Mouse (Mus musculus): ENCODE data around the gene Gpr84. TPM values are rescaled to one million over a fixed set of nuclear protein-coding genes. Genes with fewer than 3 reads are reported as not detected.

Gpr84 gene
- polyA plus RNA-seq, 1 experiment = 0.13 TPM

- peak; percentile 28 for DNase-seq
- 43% methylated on average over 5 of the region's 5 CpGs for WGBS
- Histone ChIP-seq H3K4me3 (ENCODE audit: insufficient read depth, low read depth, low read length) (no peak overlapping the region), H3K4me1 (ENCODE audit: control insufficient read depth, insufficient read depth, low read length) (peaks cover 14% of the 10 kb centered on the region), H3K27ac (ENCODE audit: insufficient read depth, low read depth, low read length) (no peak overlapping the region), H3K27me3 (replicated peaks; ENCODE audit: control insufficient read depth, insufficient read depth, low read length) (no peaks in the 10 kb centered on the region), H3K36me3 (ENCODE audit: control insufficient read depth, insufficient read depth, low read length) (no peaks in the 10 kb centered on the region)
- TF ChIP-seq POLR2A (IDR thresholded peaks at IDR 0.05; ENCODE audit: low read depth, low read length) (no peak), CTCF (conservative IDR thresholded peaks at IDR 0.05; ENCODE audit: insufficient read depth, insufficient read length, low read depth, low read length) (no peak)
Observed at GRCm38 (mm10) chr15:103289600-103289999, 20.8 kb downstream of the Gpr84 start.

DNA sequence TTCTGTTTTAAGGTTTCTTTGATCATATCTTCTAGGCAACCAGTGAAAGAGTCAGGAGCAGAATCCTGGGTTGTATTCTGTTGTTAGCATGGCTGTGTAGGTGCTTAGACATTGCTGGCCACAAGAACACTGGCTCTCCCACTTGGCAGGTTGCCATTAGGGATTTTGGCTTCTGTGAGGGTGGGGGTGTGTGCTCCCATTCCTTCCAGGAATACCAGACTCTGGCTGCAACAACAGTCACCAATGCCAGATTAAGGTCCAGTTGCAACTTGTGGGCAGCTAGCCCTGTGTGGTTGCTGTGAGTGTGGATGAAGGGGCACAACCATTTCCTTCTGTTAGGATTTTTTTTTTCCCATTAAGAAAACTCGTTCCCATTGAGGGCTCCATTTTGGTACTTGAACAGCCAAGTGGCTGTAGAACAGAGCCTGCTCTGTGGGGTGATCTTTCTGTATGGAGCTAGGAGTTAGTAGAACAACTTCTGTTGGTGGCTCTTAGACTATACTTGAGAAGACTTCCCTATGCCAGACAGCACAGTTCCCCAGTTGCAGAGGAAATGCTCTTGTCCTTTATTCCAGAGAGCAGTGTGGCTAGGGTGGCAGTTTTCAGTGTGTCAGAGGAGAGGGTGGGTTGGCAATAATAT is 24.5 kb downstream of the Gpr84 start:
- Histone ChIP-seq H3K36me3 (ENCODE audit: control insufficient read depth, insufficient read depth, low read length) (no peaks in the 10 kb centered on the region; the same call in 1 of the 2 replicates), H3K27ac (ENCODE audit: insufficient read depth, low read depth, low read length) (no peak overlapping the region), H3K4me3 (ENCODE audit: insufficient read depth, low read depth, low read length) (no peak overlapping the region), H3K27me3 (replicated peaks; ENCODE audit: control insufficient read depth, insufficient read depth, low read length) (no peaks in the 10 kb centered on the region), H3K4me1 (ENCODE audit: control insufficient read depth, insufficient read depth, low read length) (peaks cover 20% of the 10 kb centered on the region)
- peak; percentile 86 for DNase-seq
- 0 out of 2 replicates have a peak, but pooled peaks have one; percentile 10 for TF ChIP-seq CTCF (conservative IDR thresholded peaks at IDR 0.05; ENCODE audit: insufficient read depth, insufficient read length, low read depth, low read length)
- TF ChIP-seq POLR2A (IDR thresholded peaks at IDR 0.05; ENCODE audit: low read depth, low read length) = no peak
- WGBS = 32% methylated on average over 1 of the region's 1 CpGs

DNA sequence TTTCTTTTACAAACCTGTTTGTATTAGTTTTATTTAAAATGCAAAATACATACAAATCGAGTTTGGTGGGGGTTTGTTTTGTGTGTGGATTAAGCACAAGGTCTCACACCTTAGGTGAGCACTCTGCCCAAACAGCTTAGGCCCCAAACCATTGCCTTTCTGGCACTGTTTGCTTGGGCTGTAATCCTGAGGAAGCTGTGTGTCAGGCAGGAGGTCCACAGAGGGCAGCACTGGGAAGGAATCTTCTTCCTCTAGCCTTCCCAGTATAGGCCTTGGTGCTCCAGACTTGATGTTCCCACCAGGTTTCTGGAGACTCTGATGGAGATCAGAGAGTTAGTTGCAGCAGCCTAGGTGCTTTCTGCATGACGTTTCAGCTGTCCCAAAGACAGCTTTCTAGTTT is 25.8 kb downstream of the Gpr84 start:
- no peak overlapping the region for H3K4me3 ChIP-seq (ENCODE audit: insufficient read depth, low read depth, low read length)
- H3K4me1 ChIP-seq (ENCODE audit: control insufficient read depth, insufficient read depth, low read length) = peaks cover 20% of the 10 kb centered on the region
- no peak for DNase-seq
- 33% methylated on average over 2 of the region's 2 CpGs for WGBS
- TF ChIP-seq CTCF (conservative IDR thresholded peaks at IDR 0.05; ENCODE audit: insufficient read depth, insufficient read length, low read depth, low read length) (peak; percentile 41; the same call in 1 of the 2 replicates), POLR2A (IDR thresholded peaks at IDR 0.05; ENCODE audit: low read depth, low read length) (no peak)
- H3K27ac ChIP-seq (ENCODE audit: insufficient read depth, low read depth, low read length) = no peak overlapping the region
- H3K27me3 ChIP-seq (replicated peaks; ENCODE audit: control insufficient read depth, insufficient read depth, low read length) = no peaks in the 10 kb centered on the region
- no peaks in the 10 kb centered on the region; the same call in 1 of the 2 replicates for H3K36me3 ChIP-seq (ENCODE audit: control insufficient read depth, insufficient read depth, low read length)

DNA sequence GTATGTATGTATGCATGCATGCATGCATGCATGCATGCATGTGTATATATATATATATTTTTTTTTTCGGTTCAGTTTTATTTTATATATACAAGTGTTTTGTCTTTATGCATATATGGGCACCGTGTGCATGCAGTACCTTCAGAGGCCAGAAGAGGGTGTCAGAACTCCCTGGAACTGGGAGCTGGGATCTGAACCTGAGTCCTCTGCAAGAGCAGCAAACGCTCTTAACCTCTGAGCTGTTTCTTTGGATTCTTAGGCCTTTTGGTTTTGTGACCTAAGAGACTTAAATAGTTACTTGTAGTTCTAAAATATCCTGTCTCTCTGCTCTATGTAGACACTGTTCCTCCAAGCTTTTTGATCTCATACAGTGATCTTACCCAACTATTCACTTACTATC is 26.3 kb downstream of the Gpr84 start:
- TF ChIP-seq CTCF (conservative IDR thresholded peaks at IDR 0.05; ENCODE audit: insufficient read depth, insufficient read length, low read depth, low read length) (peak; percentile 68), POLR2A (IDR thresholded peaks at IDR 0.05; ENCODE audit: low read depth, low read length) (no peak)

GRCm38 (mm10) chr15:103281465-103282205 is 28.8 kb downstream of the Gpr84 start:
- H3K36me3 ChIP-seq (ENCODE audit: control insufficient read depth, insufficient read depth, low read length) = no peaks in the 10 kb centered on the region; the same call in 1 of the 2 replicates
- H3K27me3 ChIP-seq (replicated peaks; ENCODE audit: control insufficient read depth, insufficient read depth, low read length) = no peaks in the 10 kb centered on the region
- no peak overlapping the region for H3K4me3 ChIP-seq (ENCODE audit: insufficient read depth, low read depth, low read length)
- H3K27ac ChIP-seq (ENCODE audit: insufficient read depth, low read depth, low read length) = peak overlapping the region; percentile 75
- peaks cover 20% of the 10 kb centered on the region for H3K4me1 ChIP-seq (ENCODE audit: control insufficient read depth, insufficient read depth, low read length)
- TF ChIP-seq POLR2A (IDR thresholded peaks at IDR 0.05; ENCODE audit: low read depth, low read length) (no peak), CTCF (conservative IDR thresholded peaks at IDR 0.05; ENCODE audit: insufficient read depth, insufficient read length, low read depth, low read length) (no peak)
- DNase-seq = peak; percentile 48
- WGBS = 61% methylated on average over 3 of the region's 3 CpGs

More for the DNA sequence above, 26.3 kb downstream of the Gpr84 start:
- DNase-seq = peak; percentile 72
- 62% methylated on average over 3 of the region's 3 CpGs for WGBS
- no peak overlapping the region for H3K4me3 ChIP-seq (ENCODE audit: insufficient read depth, low read depth, low read length)
- H3K4me1 ChIP-seq (ENCODE audit: control insufficient read depth, insufficient read depth, low read length) = peaks cover 20% of the 10 kb centered on the region
- H3K27me3 ChIP-seq (replicated peaks; ENCODE audit: control insufficient read depth, insufficient read depth, low read length) = no peaks in the 10 kb centered on the region
- H3K27ac ChIP-seq (ENCODE audit: insufficient read depth, low read depth, low read length) = no peak overlapping the region
- no peaks in the 10 kb centered on the region; the same call in 1 of the 2 replicates for H3K36me3 ChIP-seq (ENCODE audit: control insufficient read depth, insufficient read depth, low read length)

GRCm38 (mm10) chr15:103280817-103281464 is 29.5 kb downstream of the Gpr84 start:
- peaks cover 17% of the 10 kb centered on the region for H3K4me1 ChIP-seq (ENCODE audit: control insufficient read depth, insufficient read depth, low read length)
- no peaks in the 10 kb centered on the region for H3K27me3 ChIP-seq (replicated peaks; ENCODE audit: control insufficient read depth, insufficient read depth, low read length)
- no peak overlapping the region for H3K4me3 ChIP-seq (ENCODE audit: insufficient read depth, low read depth, low read length)
- DNase-seq = peak; percentile 46
- no peaks in the 10 kb centered on the region; the same call in 1 of the 2 replicates for H3K36me3 ChIP-seq (ENCODE audit: control insufficient read depth, insufficient read depth, low read length)
- no peak overlapping the region for H3K27ac ChIP-seq (ENCODE audit: insufficient read depth, low read depth, low read length)
- WGBS = 51% methylated on average over 3 of the region's 3 CpGs
- TF ChIP-seq POLR2A (IDR thresholded peaks at IDR 0.05; ENCODE audit: low read depth, low read length) = no peak
- peak; percentile 62 for TF ChIP-seq CTCF (conservative IDR thresholded peaks at IDR 0.05; ENCODE audit: insufficient read depth, insufficient read length, low read depth, low read length)

All from kidney, adult 2 months (tissue).